Mouse (Mus musculus) layer of hippocampus, postnatal 10 days (tissue): Measurements from ENCODE around the gene Htr2a. TPM values are rescaled to one million over a fixed set of nuclear protein-coding genes. Genes with fewer than 3 reads are reported as not detected.
A peak's percentile ranks its signal among the peaks of the same experiment; 100 is the strongest.

Source experiments
- DNase-seq, 2 experiments: peaks; one replicate each; pipeline ENCODE4 v3.0.0; 2021; ENCODE audit warnings: low spot score in 2 of 2
- long read RNA-seq: library from polyadenylated mRNA; stranded (forward); transcript quantifications from one replicate; pipeline ENCODE4 v2.0.0, GENCODE M21; 2023
- total RNA-seq, 2 experiments: library from RNA; stranded (reverse); gene quantifications; 2 replicates each; pipeline ENCODE4 v1.2.3; 2021

The Htr2a gene
- 1 to 10 TPM; 4.8 to 5.5 TPM for total RNA-seq
- long read RNA-seq: 0 reads

DNA sequence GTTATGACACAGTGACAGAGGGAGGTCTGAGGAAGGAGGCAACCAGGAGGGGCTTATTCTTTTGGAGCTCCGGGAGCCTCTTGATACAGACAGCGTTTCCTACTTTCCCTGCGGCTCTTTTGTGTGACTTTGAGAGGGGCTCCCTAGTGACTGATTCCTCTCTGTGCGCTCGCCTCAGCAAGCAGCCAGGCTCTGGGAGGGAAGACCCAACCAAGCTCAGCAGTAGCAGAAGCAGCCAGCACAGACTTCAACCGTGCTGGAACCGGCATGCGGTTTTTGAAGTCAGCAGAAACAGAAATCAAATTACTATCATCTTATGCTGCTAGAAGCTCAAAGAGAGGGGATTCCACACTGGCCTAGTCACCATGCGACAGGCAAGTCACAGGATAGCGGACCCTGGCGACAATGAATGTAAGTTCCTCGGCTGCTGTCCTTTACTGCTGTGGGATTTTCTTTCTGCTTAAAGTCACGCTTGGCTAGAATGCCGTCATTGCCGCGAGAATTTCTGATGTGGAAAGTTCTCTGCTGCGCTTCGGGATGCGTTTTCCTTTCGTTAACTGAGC, at the start of gene Htr2a:
Htr2a (plus strand) TSS at position 22 of the 563 bp plus-strand sequence.
- peak; percentile 15 to 23 for DNase-seq

DNA sequence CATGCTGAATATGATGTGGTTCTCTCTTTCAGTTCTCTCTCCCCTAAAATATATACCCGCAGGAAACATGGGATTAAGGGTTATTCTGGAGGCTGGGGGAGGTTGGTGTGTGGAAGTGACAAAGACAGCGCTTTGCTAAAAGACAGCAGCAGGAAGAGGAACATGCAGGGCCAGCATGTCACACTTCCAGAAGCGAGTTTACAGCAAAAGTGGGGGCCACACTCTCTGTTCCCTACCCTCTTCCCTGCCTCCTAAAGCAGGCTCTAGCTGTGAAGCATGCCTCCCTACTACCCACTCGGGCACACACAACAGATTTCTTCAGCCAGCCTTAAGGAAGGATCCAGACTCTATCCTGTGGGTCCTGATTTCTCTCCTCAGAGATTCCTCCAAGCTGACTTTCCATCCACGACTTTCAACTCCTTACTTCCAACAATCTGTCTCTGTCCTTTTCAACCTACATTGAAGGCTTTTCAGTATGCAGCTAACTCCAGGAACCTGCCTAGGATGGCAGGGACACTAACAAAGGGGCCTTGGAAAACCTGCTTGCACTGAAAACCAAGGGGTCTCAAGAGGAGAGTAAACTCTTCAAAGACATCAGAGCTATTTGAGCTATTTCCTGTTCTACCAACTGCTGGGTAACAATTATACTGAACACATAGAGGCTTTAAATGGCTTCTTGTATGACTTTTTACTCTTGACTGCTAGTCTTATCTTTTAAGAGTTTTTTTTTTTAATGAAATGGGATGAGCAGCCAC, 39.1 kb upstream of the Htr2a start:
- no peak for DNase-seq

DNA sequence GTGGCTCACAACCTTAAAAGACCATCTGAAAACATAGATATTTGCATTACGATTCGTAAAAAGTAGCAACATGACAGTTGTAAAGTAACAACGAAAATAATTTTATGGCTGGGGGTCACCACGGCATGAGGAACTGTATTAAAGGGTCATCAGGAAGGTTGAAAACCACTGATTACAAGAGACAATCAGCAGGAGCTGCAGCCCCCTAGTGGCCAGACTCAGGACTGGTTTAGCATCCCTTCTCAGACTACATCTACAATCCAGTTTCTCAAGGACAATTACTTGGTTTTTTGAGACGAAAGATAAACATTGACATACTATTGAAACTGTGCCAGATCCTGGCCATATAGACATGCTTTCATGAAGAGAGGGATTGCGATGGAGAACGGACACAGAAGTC, 38.1 kb upstream of the Htr2a start:
- peak; percentile 52 to 66 for DNase-seq

DNA sequence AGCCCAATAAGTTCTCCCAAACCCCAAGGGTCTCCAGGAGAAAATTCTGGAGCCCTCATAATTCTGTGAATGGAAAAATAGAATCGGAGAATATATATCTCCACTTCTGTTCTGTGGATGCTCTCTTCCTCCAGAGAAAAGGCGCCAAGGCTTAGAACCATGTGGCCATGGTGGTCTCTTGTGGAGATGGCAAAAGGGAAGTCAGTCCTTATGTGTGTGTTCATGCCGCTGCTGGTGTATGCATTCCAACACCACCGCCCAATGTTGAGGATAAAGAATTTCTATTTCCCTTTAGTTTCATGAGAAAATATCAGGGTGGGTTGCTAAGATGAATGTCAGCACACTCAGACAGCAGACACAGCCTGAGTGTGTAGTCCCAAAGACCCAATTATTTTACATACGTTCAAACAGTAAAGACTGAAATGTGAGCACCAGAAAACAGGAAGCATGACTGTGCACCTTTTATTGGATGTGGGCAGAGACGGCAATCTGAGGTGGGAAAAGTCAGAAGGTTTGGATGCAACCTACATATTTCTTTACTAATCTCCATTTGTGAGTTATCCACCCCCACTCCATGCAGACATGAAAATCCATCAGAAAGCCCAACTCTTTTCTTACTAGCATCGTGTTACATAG, 37.4 kb upstream of the Htr2a start:
- no peak for DNase-seq

DNA sequence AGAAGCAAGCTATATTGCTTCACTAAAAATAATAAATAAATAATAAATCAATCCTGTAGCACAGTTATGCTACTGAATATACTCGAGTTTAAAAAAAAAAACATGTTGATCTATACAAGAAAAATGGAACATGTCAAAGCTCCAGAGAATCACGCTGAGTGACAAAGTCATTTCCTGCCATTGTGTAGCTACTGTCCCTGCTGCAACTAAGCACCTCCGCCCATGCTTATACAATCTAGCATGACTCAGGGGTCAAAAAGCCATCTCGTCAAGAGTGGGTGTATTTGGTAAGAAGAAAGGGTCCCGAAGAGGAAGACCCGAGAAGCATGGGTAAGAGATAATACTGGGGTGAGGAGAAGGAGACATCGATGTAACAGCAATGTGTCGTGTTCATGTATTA, 29.3 kb upstream of the Htr2a start:
- no peak for DNase-seq

DNA sequence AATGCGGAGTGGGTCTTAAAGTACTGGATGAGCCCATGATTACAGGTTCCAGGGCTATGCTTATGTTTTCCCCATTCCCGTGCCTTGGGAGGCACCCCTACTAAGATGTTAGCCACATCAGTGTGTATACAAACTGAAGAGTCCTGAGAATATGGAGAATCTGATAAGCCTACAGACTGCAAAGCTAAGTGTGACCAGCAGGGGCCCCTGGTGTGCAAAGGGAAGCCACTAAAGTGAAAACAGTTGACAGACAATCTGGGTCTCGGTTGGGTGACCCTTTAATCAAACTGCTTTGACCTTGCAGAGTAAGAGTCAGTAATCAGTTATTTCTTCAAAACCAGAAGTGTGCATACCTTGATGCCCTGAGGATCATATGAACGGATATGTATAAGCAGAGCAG, 21.8 kb upstream of the Htr2a start:
- DNase-seq: no peak

DNA sequence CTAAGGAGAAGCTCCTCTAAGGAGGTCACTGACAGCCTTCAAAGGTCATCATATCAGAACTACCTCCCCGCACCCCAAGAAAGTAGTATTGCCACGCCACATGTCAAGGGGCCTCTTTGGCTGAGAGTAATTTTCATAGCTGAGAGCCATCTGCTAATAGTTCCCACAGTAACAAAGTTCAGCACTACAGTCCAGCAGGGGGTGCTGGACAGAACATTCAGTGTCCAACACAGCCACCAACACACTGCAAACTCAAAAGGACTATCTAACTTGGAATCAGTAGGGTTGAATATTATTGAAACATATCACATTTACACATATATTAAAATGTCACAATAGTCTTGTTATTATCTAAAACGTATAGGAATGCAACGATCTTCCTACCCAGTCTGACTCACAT, 2.6 kb upstream of the Htr2a start:
- DNase-seq: no peak

DNA sequence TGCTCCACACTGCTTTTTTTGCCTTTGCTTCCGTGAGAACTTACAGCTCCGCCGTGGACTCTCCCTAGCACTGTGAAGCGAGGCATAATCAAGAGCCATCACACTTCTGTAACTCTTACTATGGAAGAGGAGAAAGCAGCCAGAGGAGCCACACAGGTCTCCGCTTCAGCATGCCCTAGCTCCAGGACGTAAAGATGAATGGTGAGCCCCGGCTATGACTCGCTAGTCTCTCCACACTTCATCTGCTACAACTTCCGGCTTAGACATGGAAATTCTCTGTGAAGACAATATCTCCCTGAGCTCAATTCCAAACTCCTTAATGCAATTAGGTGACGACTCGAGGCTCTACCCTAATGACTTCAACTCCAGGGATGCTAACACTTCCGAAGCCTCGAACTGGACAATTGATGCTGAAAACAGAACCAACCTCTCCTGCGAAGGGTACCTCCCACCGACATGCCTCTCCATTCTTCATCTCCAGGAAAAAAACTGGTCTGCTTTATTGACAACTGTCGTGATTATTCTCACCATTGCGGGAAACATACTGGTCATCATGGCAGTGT, 1.1 kb downstream of the Htr2a start:
- peak in 1 of 2 experiments; percentile 12 for DNase-seq

DNA sequence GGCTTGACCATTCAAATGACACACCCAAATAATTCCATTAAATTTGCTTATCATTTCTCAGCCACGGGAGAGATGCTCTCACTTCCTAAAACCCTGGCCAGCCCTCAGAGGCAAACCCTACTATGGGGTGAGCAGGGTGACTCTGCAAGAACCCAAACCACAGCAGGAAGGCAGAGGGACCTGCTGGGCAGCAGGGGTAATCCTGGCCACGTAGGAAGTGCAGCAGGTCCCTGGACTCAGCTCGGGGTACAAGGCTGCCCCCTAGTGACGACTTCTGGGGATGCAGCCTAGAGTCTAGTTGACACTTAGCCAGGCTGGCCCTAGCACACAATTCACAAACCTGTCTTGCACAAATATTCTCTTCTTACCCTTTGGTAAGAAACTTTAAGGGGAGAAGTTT, 2.7 kb downstream of the Htr2a start:
- DNase-seq: peak; percentile 88 to 90

DNA sequence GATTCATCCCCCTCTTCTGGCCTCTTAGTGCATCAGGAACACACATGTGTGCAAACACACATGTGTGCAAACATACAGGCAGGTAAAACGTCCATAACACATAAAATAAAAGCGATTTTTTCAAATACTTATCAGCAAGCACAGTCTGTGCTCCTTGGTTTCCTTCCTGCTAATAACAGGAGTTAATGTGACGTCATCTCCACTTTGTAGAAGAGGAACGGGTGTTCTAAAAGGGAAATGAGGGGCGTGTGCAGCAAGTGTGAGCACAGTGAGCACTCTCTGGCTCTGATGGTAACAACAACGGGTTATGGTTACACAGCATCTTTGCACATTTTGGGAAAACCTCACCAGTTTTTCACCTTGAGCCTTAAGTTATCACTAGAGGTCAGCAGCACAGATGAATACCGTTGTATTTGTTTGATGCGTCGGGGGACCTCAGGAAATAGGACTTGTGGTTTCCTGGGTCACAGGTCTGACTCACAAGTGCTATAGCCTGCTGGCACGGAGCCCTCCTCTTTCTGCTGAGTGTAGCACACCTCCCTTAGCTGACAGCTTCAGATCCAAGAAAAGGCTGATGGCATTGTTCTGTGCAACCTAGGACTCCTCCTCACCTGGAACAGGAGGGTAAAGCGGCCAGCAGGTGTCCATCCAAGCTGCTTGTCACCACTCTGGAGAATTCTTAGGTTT, 5.6 kb downstream of the Htr2a start:
- DNase-seq: no peak

DNA sequence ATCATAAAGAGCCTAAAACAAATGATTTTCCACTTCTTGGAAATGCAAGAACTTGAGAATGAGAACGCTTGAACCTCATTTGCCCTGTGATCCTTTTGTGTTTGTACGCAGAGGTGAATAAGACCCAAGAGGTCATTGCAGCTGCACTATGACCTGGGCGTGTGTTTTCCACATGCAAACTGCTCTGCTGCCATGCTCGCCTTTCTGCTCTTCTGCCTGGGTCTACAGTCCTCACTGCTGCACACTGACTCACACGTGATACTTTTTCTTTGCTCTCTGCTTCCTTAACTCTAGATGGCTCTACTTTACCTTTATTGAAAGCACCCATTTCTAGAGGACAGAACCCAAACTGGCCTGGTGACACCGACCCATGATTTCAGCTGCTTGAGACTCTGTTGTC, 9.4 kb downstream of the Htr2a start:
- DNase-seq: no peak

DNA sequence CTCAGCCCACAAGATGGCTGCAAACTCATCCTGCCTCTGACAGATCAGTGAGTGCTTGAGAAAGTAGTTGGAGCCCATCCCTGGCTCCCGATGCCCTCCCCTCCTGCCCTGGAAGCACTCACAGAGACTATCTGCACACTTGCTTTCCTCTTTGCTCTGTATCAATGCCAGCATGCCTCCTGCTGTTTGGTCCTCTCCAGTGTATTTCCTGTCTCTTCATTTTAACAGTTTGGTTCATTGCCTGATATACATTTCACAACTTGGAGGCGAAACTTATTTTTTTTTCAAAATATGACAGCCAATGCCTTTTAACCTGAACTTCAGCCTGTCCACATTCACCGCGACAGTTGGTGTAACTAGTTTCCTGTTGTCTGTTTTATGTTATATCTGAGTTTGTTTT, 11.0 kb downstream of the Htr2a start:
- DNase-seq: no peak

DNA sequence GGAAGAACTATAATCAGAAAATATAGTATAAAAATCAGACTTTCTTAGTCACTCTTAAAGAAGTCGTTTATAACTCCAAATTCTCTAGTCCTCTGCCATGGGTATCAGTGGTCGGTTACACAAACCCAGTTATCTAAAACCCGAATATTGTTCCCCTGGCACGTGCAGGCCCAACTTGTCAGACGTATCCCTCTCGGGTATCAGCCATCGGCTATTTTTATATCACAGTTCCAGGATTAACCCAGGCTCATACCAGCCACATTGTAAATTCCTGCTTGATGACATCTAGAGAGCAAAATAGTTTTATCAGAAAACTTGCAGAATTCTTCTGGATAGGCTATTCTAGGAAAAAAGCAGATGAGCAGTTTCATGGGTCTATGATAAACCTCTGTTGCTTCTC, 16.6 kb downstream of the Htr2a start:
- no peak for DNase-seq

DNA sequence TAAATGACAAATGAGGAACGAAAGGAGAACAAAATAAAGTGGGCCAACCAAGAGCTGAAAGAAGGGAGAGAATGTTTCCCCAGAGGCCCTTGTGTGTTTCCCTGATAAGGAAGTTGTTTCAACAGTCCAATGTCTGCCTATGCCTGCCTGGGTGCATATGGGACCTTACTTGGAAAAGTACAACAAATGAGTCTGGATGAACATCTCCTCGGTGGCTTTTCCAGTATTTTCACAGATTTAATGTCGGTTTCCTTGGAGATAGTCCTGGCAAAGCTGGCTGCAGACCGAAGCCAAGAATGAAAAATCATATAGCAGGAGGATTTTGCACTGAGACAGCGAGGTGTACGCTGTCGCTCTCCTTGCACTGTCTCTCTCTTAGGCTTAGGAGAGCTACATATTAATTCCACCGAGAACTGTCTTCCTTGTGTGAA, 18.8 kb downstream of the Htr2a start:
- no peak for DNase-seq

DNA sequence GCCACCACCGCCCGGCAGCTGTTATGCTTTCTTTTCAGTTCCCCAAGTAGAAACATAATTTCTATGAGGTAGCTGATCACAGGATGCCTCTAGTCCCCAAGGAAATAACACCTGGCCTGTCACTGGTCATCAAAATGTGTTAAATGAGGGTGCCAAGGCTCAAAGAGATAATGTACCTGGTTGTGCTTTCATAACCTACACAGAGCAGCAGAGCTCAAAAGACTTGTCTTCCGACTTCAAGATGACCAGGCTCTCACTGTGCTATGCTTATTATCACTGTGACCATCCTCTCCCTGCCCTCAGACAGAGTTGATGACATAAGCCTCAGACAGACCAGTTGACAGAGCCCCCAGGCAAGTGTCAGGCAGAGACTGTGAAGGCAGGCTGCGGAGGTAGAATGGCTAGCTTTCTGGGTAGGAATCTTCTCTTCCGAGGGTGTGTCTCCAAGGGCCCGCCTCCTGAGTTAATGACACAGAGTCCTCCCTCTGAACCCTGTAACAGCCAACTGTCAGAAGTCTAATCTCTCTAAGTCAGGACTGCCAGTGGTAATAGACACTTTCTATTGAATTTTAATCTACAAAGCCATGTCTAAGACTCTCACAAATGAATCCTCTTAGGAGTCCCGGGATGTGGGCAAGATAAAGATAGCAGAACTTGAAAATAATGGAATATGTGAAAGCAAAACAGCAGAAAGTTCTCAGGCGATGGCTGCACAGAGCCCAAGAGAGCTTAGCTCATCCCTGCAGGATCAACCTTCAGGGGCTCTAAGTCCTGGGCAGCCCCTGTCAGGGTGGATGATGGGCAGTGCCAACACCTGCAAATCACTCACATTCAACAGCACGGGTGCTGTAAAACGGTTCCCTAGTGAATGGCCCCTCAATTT, 31.7 kb downstream of the Htr2a start:
- DNase-seq: no peak

DNA sequence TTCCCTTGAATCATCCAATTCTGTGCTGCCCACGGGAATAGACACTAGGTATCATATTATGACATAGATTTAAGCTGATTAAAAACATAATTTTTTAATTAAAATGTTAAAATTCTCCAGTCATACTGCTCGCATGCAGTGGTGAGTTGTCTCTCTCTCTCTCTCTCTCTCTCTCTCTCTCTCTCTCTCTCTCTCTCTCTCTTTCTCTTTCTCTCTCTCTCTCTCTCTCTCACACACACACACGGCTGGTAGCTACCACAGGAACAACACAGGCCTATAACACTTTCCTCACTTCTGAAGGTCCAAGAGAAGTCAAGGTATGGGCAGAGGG, 32.3 kb downstream of the Htr2a start:
- DNase-seq: no peak

DNA sequence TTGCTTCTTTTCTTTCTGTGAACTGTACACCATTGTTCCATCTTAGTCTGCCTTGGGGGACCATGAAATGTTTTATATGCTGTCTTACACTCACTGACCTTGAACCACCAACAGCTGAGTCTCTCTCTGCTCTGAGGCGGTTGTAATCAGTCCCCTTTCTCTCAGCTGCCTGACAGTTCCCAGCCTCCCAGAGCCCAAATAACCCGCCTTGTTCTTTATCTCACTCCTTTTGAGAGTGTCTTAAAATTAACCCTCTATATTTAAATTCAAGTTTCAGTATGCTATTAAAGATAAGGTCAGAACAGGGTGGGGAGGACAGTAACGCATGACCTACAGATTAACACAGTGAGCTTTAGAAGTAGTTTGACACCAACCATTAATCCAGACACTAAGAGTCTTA, 32.9 kb downstream of the Htr2a start:
- DNase-seq: no peak

DNA sequence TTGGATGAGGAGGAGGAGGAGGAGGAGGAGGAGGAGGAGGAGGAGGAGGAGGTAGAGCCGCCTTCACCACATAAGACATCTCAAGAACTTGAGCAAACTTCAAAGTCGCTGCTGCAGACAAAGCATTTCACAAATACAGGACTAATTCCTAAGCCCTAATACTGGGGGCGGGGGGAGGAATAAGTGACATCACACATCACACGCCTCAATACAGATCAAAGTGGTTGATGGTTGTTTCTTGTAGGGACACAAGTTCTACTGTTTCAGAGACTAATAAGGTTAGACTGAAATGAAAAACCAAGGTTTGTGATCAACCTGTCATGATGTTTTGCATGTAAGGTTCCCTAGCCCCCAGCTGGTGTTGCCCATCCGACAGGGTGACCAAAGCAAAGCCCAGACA, 39.2 kb downstream of the Htr2a start:
- DNase-seq: no peak

DNA sequence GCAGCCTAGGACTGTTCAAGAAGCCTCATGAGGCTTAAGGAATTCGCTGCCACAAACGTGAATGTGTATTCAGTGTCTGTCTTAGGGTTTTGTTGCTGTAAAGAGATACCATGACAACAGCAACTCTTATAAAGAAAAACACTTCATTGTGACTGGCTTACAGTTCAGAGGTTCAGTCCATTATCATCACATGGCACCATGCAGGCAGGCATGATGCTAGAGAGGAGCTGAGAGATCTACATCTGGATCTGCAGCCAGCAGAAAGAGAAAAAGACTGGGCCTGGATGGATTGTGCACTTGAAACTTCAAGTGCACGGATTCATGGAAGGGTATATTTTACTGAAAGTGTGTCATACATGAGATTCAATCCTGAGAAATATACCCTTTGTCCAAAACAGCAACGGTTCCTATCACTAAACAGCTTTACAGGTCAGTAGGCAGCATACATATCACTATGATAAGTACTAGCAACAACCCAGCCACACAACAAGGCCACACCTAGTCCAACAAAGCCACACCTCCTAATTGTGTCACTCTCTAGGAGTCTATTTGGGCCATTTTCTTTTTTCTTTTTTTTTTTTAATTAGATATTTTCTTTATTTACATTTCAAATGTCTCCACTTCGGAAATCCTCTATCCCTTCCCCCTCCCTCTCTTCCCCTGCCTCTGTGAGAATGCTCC, 43.8 kb downstream of the Htr2a start:
- DNase-seq: no peak

DNA sequence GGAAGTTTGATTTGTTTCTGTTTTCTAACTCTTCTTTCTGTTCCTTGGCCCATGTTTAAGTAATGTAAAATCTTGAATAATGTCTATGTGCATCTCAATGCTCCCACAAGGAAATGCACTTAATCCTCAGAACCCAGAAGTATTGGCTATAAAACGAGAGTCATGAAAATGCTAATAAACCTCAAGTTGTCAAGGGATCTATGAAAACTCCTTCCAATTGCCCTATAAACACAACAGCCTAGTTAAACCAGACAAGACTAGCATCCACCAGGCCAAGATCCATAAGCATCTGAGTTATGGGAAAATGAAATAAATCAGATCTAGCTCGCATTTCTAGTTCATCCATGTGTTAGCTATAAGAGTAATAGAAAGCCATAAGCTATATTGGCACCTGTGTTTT, 51.3 kb downstream of the Htr2a start:
- no peak for DNase-seq
